Mouse (Mus musculus): ENCODE measurements around the gene Cyp46a1. TPM values are rescaled to one million over a fixed set of nuclear protein-coding genes. Genes with fewer than 3 reads are reported as not detected.

The Cyp46a1 gene
- 0.30 and 0.45 TPM in 2 replicates for polyA plus RNA-seq (2012; ENCODE audit: low replicate concordance)

DNA sequence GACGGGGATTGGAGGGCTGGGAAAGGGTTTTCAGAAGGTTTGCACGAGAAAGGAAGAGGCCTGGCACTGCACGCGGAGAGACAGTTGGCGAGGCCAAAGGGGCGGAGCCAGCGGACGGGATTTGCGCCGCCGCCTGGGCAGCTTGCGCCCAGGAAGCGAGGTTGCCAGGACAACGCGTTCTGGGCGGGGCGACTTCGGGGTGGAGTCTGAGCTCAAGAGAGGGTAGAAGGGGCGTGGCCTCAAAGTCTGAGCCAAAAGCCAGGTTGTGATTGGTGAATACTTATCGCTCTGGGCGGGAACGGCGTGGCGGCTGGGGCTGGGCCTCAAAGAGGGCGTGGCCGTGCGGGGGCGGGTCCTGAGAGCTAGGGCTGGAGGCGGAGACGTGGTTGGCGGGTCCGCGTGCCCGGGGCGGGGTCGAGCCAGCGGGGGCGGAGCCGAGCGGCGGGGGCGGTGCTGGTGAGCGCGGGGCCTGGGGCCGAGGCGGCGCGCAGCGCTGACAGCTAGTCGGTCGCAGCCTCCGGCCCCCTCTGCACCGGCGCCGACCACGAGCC, at the start of gene Cyp46a1:
Cyp46a1 (plus strand) TSS at position 487 of the 551 bp plus-strand sequence.

GRCm38 (mm10) chr12:108305812-108306794, 28.1 kb upstream of the Cyp46a1 start, which contains the start of gene Hhipl1:
Gene Hhipl1, plus strand, starts transcription at chr12:108306270.

GRCm38 (mm10) chr12:108370596-108371428, 36.6 kb downstream of the Cyp46a1 start, which contains the start of gene Eml1:
Gene Eml1, plus strand, starts transcription at chr12:108370957.

Other genes with a start within 250 kb of the Cyp46a1 start
- gene Setd3, start 155.1 kb upstream of the Cyp46a1 start, polyA plus RNA-seq (2012; ENCODE audit: low replicate concordance) = 4.0 and 7.9 TPM in 2 replicates
- 164 and 183 TPM in 2 replicates for gene Ccnk, start 154.8 kb upstream of the Cyp46a1 start, polyA plus RNA-seq (2012; ENCODE audit: low replicate concordance)
- gene Ccdc85c, start 59.0 kb upstream of the Cyp46a1 start, polyA plus RNA-seq (2012; ENCODE audit: low replicate concordance) = 1.3 and 1.4 TPM in 2 replicates
- 0.08 TPM in 1 of 2 replicates, not detected in the other for gene Hhipl1, start 28.1 kb upstream of the Cyp46a1 start, polyA plus RNA-seq (2012; ENCODE audit: low replicate concordance)
- 0.06 and 0.62 TPM in 2 replicates for gene Eml1, start 36.6 kb downstream of the Cyp46a1 start, polyA plus RNA-seq (2012; ENCODE audit: low replicate concordance)
- gene Evl, start 220.3 kb downstream of the Cyp46a1 start, polyA plus RNA-seq (2012; ENCODE audit: low replicate concordance) = 88.6 and 189 TPM in 2 replicates

Measured in leukemia stem cell, adult 10-12 weeks (primary cell).